Mouse (Mus musculus): Measurements from ENCODE around the gene Taco1. TPM values are rescaled to one million over a fixed set of nuclear protein-coding genes. Genes with fewer than 3 reads are reported as not detected.
A peak's percentile ranks its signal among the peaks of the same experiment; 100 is the strongest.

Taco1 gene
- polyA plus RNA-seq, 1 experiment from 2014 or later = 12.8 TPM

DNA sequence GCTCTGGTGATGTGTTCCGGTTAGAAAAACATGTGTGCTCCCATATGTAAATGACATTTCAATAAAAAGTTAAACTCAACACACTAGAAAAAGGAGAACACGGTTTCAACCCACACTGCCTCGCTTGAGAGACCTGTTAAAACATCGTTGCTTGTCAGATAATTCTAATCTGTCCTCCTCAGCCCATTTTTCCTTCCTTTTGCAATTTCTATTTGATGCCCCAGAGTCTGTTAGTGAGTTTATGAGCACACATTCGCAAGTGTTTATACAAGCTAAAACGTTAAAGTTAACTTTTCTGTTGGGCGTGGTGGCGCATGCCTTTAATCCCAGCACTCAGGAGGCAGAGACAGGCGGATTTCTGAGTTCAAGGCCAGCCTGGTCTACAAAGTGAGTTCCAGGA, 30.9 kb upstream of the Taco1 start:
- DNase-seq (ENCODE audit: low spot score) (no peak), ATAC-seq (replicated peaks; ENCODE audit: low FRiP score) (no peak)
- H3K36me3 ChIP-seq (ENCODE audit: control insufficient read depth, insufficient read depth, low read length) = no peaks in the 10 kb centered on the region
- no peak overlapping the region; the same call in 1 of the 2 replicates for H3K9ac ChIP-seq (ENCODE audit: low read depth, low read length)
- no peaks in the 10 kb centered on the region for H3K27me3 ChIP-seq (replicated peaks; ENCODE audit: control insufficient read depth, insufficient read depth, low read length)
- WGBS = 70% methylated on average over 9 of the region's 9 CpGs
- H3K4me3 ChIP-seq (ENCODE audit: low read depth, low read length) = no peak overlapping the region
- no peaks in the 10 kb centered on the region for H3K9me3 ChIP-seq (ENCODE audit: control insufficient read depth, low read length)
- no peak overlapping the region for H3K4me2 ChIP-seq
- H3K27ac ChIP-seq (ENCODE audit: low read depth, low read length) = peak overlapping the region; percentile 48; the same call in 1 of the 2 replicates
- H3K4me1 ChIP-seq (replicated peaks; ENCODE audit: control insufficient read depth, insufficient read depth, low read length) = peaks cover 16% of the 10 kb centered on the region

DNA sequence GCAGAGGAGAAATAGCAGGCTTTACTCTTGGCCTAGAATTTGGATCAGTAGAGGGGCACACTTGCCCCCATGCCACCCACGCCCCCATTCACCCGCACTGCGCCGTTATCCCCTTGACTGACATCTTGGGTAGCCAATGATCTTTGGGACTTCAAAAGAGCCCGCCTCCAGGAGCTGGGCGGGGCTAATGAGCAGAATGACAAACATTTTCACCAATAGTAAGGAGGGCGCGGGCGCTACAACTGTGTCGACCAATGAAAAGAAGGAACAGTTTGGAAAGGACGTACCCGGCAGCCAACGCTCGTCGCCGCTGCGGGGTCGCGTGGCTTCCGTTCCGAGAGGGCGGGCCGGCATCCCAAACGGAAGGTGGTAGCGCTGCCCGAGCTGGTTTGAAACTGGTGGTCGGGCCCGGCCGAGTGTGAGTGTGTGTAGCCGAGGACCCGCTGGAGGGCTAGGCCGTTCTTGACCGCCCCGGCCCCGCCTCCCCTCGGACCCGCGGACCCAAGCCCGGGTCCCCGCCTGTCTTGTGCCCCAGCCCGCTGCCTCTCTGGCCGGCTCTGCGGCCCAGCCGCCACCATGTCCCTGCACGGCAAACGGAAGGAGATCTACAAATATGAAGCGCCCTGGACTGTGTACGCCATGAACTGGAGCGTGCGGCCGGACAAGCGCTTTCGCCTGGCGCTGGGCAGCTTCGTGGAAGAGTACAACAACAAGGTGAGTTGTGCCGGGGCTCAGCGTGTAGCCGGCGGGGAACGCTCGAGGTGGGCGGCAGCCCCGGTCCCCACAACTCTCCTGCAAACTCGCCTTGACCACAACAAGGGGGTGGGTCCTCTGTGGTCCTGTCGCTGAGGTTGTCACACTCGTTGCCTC, 29.1 kb upstream of the Taco1 start, which contains the start of gene Dcaf7:
Gene Dcaf7, plus strand, starts transcription at position 325 of the 870 bp plus-strand sequence.
- Histone ChIP-seq H3K9me3 (ENCODE audit: control insufficient read depth, low read length) (no peaks in the 10 kb centered on the region), H3K4me1 (replicated peaks; ENCODE audit: control insufficient read depth, insufficient read depth, low read length) (peaks cover 16% of the 10 kb centered on the region), H3K4me3 (ENCODE audit: low read depth, low read length) (peak within 1 kb of the TSS; percentile 91), H3K27me3 (replicated peaks; ENCODE audit: control insufficient read depth, insufficient read depth, low read length) (no peaks in the 10 kb centered on the region), H3K9ac (ENCODE audit: low read depth, low read length) (peak within 1 kb of the TSS; percentile 86), H3K27ac (ENCODE audit: low read depth, low read length) (peak within 1 kb of the TSS; percentile 81), H3K4me2 (peak within 1 kb of the TSS; percentile 95), H3K36me3 (ENCODE audit: control insufficient read depth, insufficient read depth, low read length) (no peaks in the 10 kb centered on the region)
- ATAC-seq (replicated peaks; ENCODE audit: low FRiP score) (peak; percentile 97), DNase-seq (ENCODE audit: low spot score) (peak; percentile 96)
- WGBS = under 1% methylated on average over 66 of the region's 66 CpGs

DNA sequence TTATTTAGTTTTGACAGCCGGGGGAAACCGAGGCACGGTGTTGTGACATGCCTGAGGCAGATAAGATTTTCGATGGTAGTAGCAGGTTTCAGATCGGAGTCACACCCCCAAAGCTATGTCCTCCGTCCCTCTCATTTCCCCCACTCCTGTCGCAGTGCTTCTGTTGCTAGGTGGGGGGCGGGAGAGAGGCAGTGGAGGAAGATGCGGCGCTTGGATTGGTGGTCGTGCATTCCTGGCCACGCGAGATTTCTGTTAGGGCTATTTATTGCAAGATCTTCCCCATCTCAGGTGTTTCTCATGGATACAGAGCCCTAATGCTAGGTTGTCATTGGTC, 28.5 kb upstream of the Taco1 start:
- Histone ChIP-seq H3K27me3 (replicated peaks; ENCODE audit: control insufficient read depth, insufficient read depth, low read length) (no peaks in the 10 kb centered on the region), H3K9me3 (ENCODE audit: control insufficient read depth, low read length) (no peaks in the 10 kb centered on the region), H3K4me2 (peak overlapping the region; percentile 95), H3K36me3 (ENCODE audit: control insufficient read depth, insufficient read depth, low read length) (no peaks in the 10 kb centered on the region), H3K4me1 (replicated peaks; ENCODE audit: control insufficient read depth, insufficient read depth, low read length) (peaks cover 16% of the 10 kb centered on the region), H3K4me3 (ENCODE audit: low read depth, low read length) (peak overlapping the region; percentile 91), H3K27ac (ENCODE audit: low read depth, low read length) (peak overlapping the region; percentile 81), H3K9ac (ENCODE audit: low read depth, low read length) (peak overlapping the region; percentile 86)
- DNase-seq (ENCODE audit: low spot score) (no peak), ATAC-seq (replicated peaks; ENCODE audit: low FRiP score) (peak; percentile 7; the same call in 1 of the 2 replicates)
- WGBS = 0% methylated on average over 13 of the region's 13 CpGs

DNA sequence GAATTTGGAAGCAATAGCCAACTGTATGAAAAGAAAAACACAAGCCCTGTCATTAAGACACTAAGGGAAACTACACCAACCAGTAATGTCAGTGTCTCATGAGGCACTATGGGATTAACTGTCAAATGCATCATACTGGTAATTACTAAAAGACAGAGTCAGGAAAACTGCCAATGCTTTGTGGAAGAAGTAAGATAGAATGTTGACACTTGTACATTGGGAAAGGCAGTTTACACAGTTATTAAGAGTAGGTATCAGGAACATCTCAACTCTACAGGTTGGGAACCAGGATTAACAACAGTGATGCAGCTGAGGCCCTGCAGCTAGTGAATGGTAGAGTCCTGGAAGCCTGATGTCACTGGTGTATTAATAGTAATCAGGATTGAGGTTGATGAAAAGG, 21.5 kb upstream of the Taco1 start:
- H3K4me3 ChIP-seq (ENCODE audit: low read depth, low read length) = no peak overlapping the region
- DNase-seq (ENCODE audit: low spot score) = no peak
- H3K36me3 ChIP-seq (ENCODE audit: control insufficient read depth, insufficient read depth, low read length) = peaks cover 17% of the 10 kb centered on the region
- H3K9ac ChIP-seq (ENCODE audit: low read depth, low read length) = no peak overlapping the region
- no peaks in the 10 kb centered on the region for H3K9me3 ChIP-seq (ENCODE audit: control insufficient read depth, low read length)
- H3K27ac ChIP-seq (ENCODE audit: low read depth, low read length) = no peak overlapping the region
- H3K4me2 ChIP-seq = no peak overlapping the region
- no peaks in the 10 kb centered on the region for H3K27me3 ChIP-seq (replicated peaks; ENCODE audit: control insufficient read depth, insufficient read depth, low read length)
- no peak for ATAC-seq (replicated peaks; ENCODE audit: low FRiP score)
- no peaks in the 10 kb centered on the region; the same call in 1 of the 2 replicates for H3K4me1 ChIP-seq (replicated peaks; ENCODE audit: control insufficient read depth, insufficient read depth, low read length)

DNA sequence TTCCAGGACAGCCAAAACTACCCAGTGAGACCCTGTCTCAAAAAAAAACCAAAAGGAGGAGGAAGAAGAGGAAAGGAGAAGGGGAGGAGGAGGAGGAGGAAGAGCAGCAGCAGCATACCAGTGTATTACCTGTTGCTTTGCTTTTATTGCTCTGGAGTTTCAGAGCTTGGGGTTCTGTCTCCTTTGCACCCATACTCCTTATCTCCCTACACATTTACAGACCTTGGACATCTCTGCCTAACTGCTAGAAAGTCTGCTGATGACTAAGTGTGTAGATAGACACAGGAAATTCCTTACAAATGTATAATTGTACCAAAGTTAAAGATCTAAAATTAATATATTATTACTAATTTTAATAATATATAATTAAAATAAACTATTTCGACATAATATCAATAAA, 20.6 kb upstream of the Taco1 start:
- H3K9me3 ChIP-seq (ENCODE audit: control insufficient read depth, low read length) = no peaks in the 10 kb centered on the region
- no peaks in the 10 kb centered on the region for H3K27me3 ChIP-seq (replicated peaks; ENCODE audit: control insufficient read depth, insufficient read depth, low read length)
- no peak for ATAC-seq (replicated peaks; ENCODE audit: low FRiP score)
- H3K4me3 ChIP-seq (ENCODE audit: low read depth, low read length) = no peak overlapping the region
- peaks cover 20% of the 10 kb centered on the region for H3K36me3 ChIP-seq (ENCODE audit: control insufficient read depth, insufficient read depth, low read length)
- H3K27ac ChIP-seq (ENCODE audit: low read depth, low read length) = no peak overlapping the region
- no peak overlapping the region for H3K4me2 ChIP-seq
- 87% methylated on average over 1 of the region's 1 CpGs for WGBS
- no peak for DNase-seq (ENCODE audit: low spot score)
- H3K9ac ChIP-seq (ENCODE audit: low read depth, low read length) = no peak overlapping the region
- no peaks in the 10 kb centered on the region; the same call in 1 of the 2 replicates for H3K4me1 ChIP-seq (replicated peaks; ENCODE audit: control insufficient read depth, insufficient read depth, low read length)

DNA sequence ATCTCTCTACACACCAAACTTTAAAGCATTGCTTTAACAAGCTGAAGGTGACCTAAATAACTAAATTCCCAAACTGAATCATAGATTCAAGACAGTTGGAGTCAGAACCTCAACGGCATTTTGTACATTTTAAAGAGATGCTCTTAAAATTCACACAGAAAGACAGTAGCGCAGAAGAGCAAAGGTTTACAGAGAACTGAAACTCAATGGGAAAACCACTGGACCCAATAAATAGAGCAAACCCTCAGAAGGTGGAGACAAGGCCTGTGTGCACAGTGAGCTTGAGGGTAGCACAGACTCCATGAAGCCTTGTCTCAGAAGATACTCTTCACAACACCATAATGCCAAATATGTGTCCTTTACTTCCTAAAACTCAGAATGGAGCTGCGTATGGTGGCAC, 20.1 kb upstream of the Taco1 start:
- Histone ChIP-seq H3K27me3 (replicated peaks; ENCODE audit: control insufficient read depth, insufficient read depth, low read length) (no peaks in the 10 kb centered on the region), H3K4me3 (ENCODE audit: low read depth, low read length) (no peak overlapping the region), H3K36me3 (ENCODE audit: control insufficient read depth, insufficient read depth, low read length) (peaks cover 23% of the 10 kb centered on the region), H3K9me3 (ENCODE audit: control insufficient read depth, low read length) (no peaks in the 10 kb centered on the region), H3K9ac (ENCODE audit: low read depth, low read length) (no peak overlapping the region), H3K4me2 (no peak overlapping the region), H3K4me1 (replicated peaks; ENCODE audit: control insufficient read depth, insufficient read depth, low read length) (no peaks in the 10 kb centered on the region; the same call in 1 of the 2 replicates), H3K27ac (ENCODE audit: low read depth, low read length) (no peak overlapping the region)
- no peak for ATAC-seq (replicated peaks; ENCODE audit: low FRiP score)
- no peak for DNase-seq (ENCODE audit: low spot score)
- WGBS = 91% methylated on average over 3 of the region's 3 CpGs

DNA sequence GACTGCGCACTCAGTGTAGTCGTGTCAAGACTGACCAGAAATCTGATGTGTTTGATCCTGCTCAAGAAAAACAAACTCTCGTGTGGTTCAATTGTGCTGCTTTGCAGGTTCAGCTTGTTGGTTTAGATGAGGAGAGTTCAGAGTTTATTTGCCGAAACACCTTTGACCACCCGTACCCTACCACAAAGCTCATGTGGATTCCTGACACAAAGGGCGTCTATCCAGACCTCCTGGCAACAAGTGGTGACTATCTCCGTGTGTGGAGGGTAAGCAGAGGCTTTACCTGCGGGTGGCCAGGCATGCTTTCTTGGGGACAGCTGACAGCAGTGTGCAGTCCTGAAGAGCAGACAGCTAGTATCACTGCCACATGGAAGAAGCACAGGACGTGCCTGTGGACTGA, 19.3 kb upstream of the Taco1 start:
- H3K9me3 ChIP-seq (ENCODE audit: control insufficient read depth, low read length) = no peaks in the 10 kb centered on the region
- H3K4me2 ChIP-seq = no peak overlapping the region
- no peak for DNase-seq (ENCODE audit: low spot score)
- ATAC-seq (replicated peaks; ENCODE audit: low FRiP score) = no peak
- H3K27ac ChIP-seq (ENCODE audit: low read depth, low read length) = no peak overlapping the region
- no peak overlapping the region for H3K4me3 ChIP-seq (ENCODE audit: low read depth, low read length)
- H3K36me3 ChIP-seq (ENCODE audit: control insufficient read depth, insufficient read depth, low read length) = peaks cover 30% of the 10 kb centered on the region
- no peaks in the 10 kb centered on the region; the same call in 1 of the 2 replicates for H3K4me1 ChIP-seq (replicated peaks; ENCODE audit: control insufficient read depth, insufficient read depth, low read length)
- 80% methylated on average over 9 of the region's 9 CpGs for WGBS
- no peaks in the 10 kb centered on the region for H3K27me3 ChIP-seq (replicated peaks; ENCODE audit: control insufficient read depth, insufficient read depth, low read length)
- H3K9ac ChIP-seq (ENCODE audit: low read depth, low read length) = no peak overlapping the region

DNA sequence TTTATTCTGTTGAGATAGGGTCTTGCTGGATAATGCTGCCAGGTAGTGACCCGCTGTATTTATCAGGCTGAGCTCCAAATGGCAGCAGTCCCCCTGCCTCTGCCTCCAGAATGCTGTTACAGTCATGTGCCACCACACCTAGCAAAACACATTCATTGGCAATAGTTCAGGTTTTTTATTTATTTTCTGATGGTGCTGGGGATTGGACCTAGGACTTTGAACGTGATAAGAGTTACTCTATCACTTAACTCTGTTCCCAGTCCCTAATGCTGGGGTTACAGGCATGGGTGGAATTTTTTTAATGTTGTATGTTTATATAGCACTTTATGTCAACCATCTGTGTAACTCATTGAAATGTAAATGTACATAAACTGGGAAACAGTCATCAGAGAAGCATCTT, 11.9 kb upstream of the Taco1 start:
- no peak overlapping the region for H3K9ac ChIP-seq (ENCODE audit: low read depth, low read length)
- H3K9me3 ChIP-seq (ENCODE audit: control insufficient read depth, low read length) = no peaks in the 10 kb centered on the region
- H3K4me2 ChIP-seq = no peak overlapping the region
- no peak overlapping the region for H3K27ac ChIP-seq (ENCODE audit: low read depth, low read length)
- ATAC-seq (replicated peaks; ENCODE audit: low FRiP score) (no peak), DNase-seq (ENCODE audit: low spot score) (no peak)
- H3K36me3 ChIP-seq (ENCODE audit: control insufficient read depth, insufficient read depth, low read length) = peaks cover 57% of the 10 kb centered on the region
- H3K27me3 ChIP-seq (replicated peaks; ENCODE audit: control insufficient read depth, insufficient read depth, low read length) = no peaks in the 10 kb centered on the region
- 86% methylated on average over 2 of the region's 2 CpGs for WGBS
- H3K4me3 ChIP-seq (ENCODE audit: low read depth, low read length) = no peak overlapping the region
- peaks cover 33% of the 10 kb centered on the region for H3K4me1 ChIP-seq (replicated peaks; ENCODE audit: control insufficient read depth, insufficient read depth, low read length)

DNA sequence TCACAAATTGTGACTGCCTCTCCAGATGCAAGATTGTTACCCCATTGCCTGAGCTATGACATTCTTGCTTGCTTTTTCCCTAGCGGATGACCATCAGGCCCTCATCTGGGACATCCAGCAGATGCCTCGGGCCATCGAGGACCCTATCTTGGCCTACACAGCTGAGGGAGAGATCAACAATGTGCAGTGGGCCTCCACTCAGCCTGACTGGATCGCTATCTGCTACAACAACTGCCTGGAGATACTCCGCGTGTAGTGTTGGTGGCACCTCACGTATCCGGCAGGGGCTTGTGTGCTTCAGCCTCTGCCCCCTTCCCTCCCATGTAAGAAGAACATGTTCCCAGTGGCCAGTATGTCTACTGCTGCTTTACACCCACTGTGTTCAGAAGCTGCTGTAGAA, 11.3 kb upstream of the Taco1 start:
- H3K4me2 ChIP-seq = no peak overlapping the region
- peaks cover 33% of the 10 kb centered on the region for H3K4me1 ChIP-seq (replicated peaks; ENCODE audit: control insufficient read depth, insufficient read depth, low read length)
- DNase-seq (ENCODE audit: low spot score) (no peak), ATAC-seq (replicated peaks; ENCODE audit: low FRiP score) (peak; percentile 53)
- no peaks in the 10 kb centered on the region for H3K9me3 ChIP-seq (ENCODE audit: control insufficient read depth, low read length)
- H3K36me3 ChIP-seq (ENCODE audit: control insufficient read depth, insufficient read depth, low read length) = peaks cover 56% of the 10 kb centered on the region
- peak overlapping the region; percentile 94 for H3K27ac ChIP-seq (ENCODE audit: low read depth, low read length)
- 0 out of 2 replicates have a peak overlapping the region, but pooled peaks have one; percentile 3 for H3K9ac ChIP-seq (ENCODE audit: low read depth, low read length)
- H3K4me3 ChIP-seq (ENCODE audit: low read depth, low read length) = no peak overlapping the region
- H3K27me3 ChIP-seq (replicated peaks; ENCODE audit: control insufficient read depth, insufficient read depth, low read length) = no peaks in the 10 kb centered on the region
- 72% methylated on average over 8 of the region's 8 CpGs for WGBS
